Mouse (Mus musculus): ENCODE results near the gene Arfrp1.

- TF ChIP-seq CTCF (IDR thresholded peaks at IDR 0.05) (no peak), POLR2A (IDR thresholded peaks at IDR 0.05; ENCODE audit: insufficient read depth, low read depth, low read length) (no peak), EP300 (IDR thresholded peaks at IDR 0.05; ENCODE audit: insufficient read depth, low read depth, low read length) (no peak)
Measured at GRCm38 (mm10) chr2:181320103-181320499, 45.1 kb downstream of the Arfrp1 start.

Data from heart, adult 2 months (tissue).